Mouse (Mus musculus) brain, adult 2 months (tissue): ENCODE results near the gene Myadml2.

Experiments
- DNase-seq: peaks from one replicate; pipeline ENCODE4 v3.0.0; 2011; ENCODE audit warnings: low read depth, low spot score

Myadml2 gene

GRCm38 (mm10) chr11:120612763-120613162, 35.2 kb downstream of the Myadml2 start:
- DNase-seq: peak; percentile 90

- DNase-seq: no peak
Measured at GRCm38 (mm10) chr11:120610477-120611046, 37.4 kb downstream of the Myadml2 start.

GRCm38 (mm10) chr11:120609250-120609649, 38.7 kb downstream of the Myadml2 start:
- no peak for DNase-seq

GRCm38 (mm10) chr11:120608241-120609034, 39.5 kb downstream of the Myadml2 start, which contains the start of gene Npb:
TSS of gene Npb (plus strand) at chr11:120608477.
- no peak for DNase-seq

- no peak for DNase-seq
Measured at GRCm38 (mm10) chr11:120606764-120607163, 41.2 kb downstream of the Myadml2 start.

- DNase-seq: no peak
Measured at GRCm38 (mm10) chr11:120605667-120606066, 42.3 kb downstream of the Myadml2 start.

GRCm38 (mm10) chr11:120603545-120603944, 44.4 kb downstream of the Myadml2 start:
- no peak for DNase-seq

- DNase-seq: no peak
Measured at GRCm38 (mm10) chr11:120600716-120601115, 47.2 kb downstream of the Myadml2 start.

- no peak for DNase-seq
Measured at GRCm38 (mm10) chr11:120598990-120599549, 48.9 kb downstream of the Myadml2 start.

GRCm38 (mm10) chr11:120598283-120598989, 49.5 kb downstream of the Myadml2 start, which contains the start of the genes Alyref and Anapc11:
TSS of gene Alyref (minus strand) at chr11:120598365.
TSS of gene Anapc11 (plus strand) at chr11:120598421.
- DNase-seq: peak; percentile 98

GRCm38 (mm10) chr11:120597240-120598235, 50.4 kb downstream of the Myadml2 start:
- no peak for DNase-seq
